Mouse (Mus musculus) liver, embryonic 14.5 days (tissue): ENCODE data around the gene Fgfr2. TPM values are rescaled to one million over a fixed set of nuclear protein-coding genes. Genes with fewer than 3 reads are reported as not detected.
A peak's percentile ranks its signal among the peaks of the same experiment; 100 is the strongest.
"Not testable (repeated sequence)": the region's sequence is repeated elsewhere in the genome, so short reads cannot be mapped to it uniquely, and the experiment has no call there.

ENCODE experiments used
- ATAC-seq: fragments of 200-750 bp; cut with Nextera tagmentation; 2 replicates; pipeline ENCODE4 v1.8.0; 2017; ENCODE audit warnings: moderate number of reproducible peaks, mild to moderate bottlenecking, moderate library complexity; ENCODE audit not compliant: insufficient read depth
- DNase-seq, 3 experiments: peaks; one replicate each; pipeline ENCODE4 v3.0.0-alpha.2; 2012 to 2013; ENCODE audit warnings: low read depth in 3 of 3, low spot score in 3 of 3
- H3K27ac ChIP-seq: fragments of 300-500 bp; sonication (generic); 2 replicates; pipeline ENCODE4 v1.5.1; 2014; ENCODE audit warnings: moderate library complexity, mild to moderate bottlenecking, control low read depth, inconsistent platforms
- H3K27me3 ChIP-seq: fragments of 300-500 bp; sonication (generic); 2 replicates; pipeline ENCODE4 v1.6.1; 2014; ENCODE audit warnings: mild to moderate bottlenecking, low read length, moderate library complexity; ENCODE audit not compliant: control insufficient read depth, insufficient read depth
- H3K36me3 ChIP-seq: fragments of 300-500 bp; sonication (generic); replicated peaks from 2 replicates; pipeline ENCODE4 v1.6.1; 2014; ENCODE audit warnings: low read depth; ENCODE audit not compliant: control insufficient read depth, insufficient read depth
- H3K4me1 ChIP-seq, 2 experiments: fragments of 200-500 bp in 1 of 2; fragments of 300-500 bp in 1 of 2; sonication (generic) in 1 of 2; replicated peaks; 2 replicates each; pipeline ENCODE4 v1.6.1; 2012 to 2014; ENCODE audit warnings: antibody characterized with exemption in 1 of 2, inconsistent platforms in 1 of 2, low read length in 1 of 2; ENCODE audit not compliant: control insufficient read depth in 2 of 2, insufficient read depth in 2 of 2
- H3K4me2 ChIP-seq: fragments of 300-500 bp; sonication (generic); 2 replicates; pipeline ENCODE4 v1.6.1; 2014; ENCODE audit warnings: low read depth, mild to moderate bottlenecking, control low read depth, moderate library complexity
- H3K4me3 ChIP-seq, 2 experiments: fragments of 200-500 bp in 1 of 2; fragments of 300-500 bp in 1 of 2; sonication (generic) in 1 of 2; 2 replicates each; pipeline ENCODE4 v1.5.1; 2012 to 2014; ENCODE audit warnings: low read depth in 2 of 2, low read length in 2 of 2, mild to moderate bottlenecking in 2 of 2, control low read depth in 1 of 2, inconsistent platforms in 1 of 2, moderate library complexity in 1 of 2; ENCODE audit not compliant: insufficient read depth in 1 of 2
- H3K9ac ChIP-seq: fragments of 300-500 bp; sonication (generic); replicated peaks from 2 replicates; pipeline ENCODE4 v1.6.1; 2014; ENCODE audit warnings: mild to moderate bottlenecking, control low read depth, moderate library complexity
- H3K9me3 ChIP-seq: fragments of 300-500 bp; sonication (generic); 2 replicates; pipeline ENCODE4 v1.6.1; 2016; ENCODE audit warnings: low read length, mixed read lengths; ENCODE audit not compliant: control insufficient read depth
- CTCF ChIP-seq: IDR thresholded peaks from 2 replicates; pipeline ENCODE4 v1.5.1; 2016; ENCODE audit warnings: antibody characterized with exemption, low read depth, control low read depth
- EP300 ChIP-seq: IDR thresholded peaks from 2 replicates; pipeline ENCODE4 v1.6.1; 2016; ENCODE audit warnings: antibody characterized with exemption, low read depth
- WGBS: fragments of 180-500 bp; shearing (Covaris S2); extraction: QIAGEN DNeasy Blood & Tissue Kit; methylation state at CpG from one replicate; pipeline ENCODE4 v1.1.7; 2014; ENCODE audit not compliant: insufficient replicate concordance; 5-methylcytosine and 5-hydroxymethylcytosine counted together
- polyA plus RNA-seq, 2 experiments: library from polyadenylated mRNA; depleted of rRNA in 1 of 2; stranded (reverse) in 1 of 2; unstranded in 1 of 2; fragments of >200 nt; fragmentation: Nextera tagmentation in 1 of 2; extraction: Ambion mirVana in 1 of 2; gene quantifications; 2 replicates each; pipeline versions ENCODE4 v1.2.1 to v1.2.3; 2012 to 2014

The Fgfr2 gene
- polyA plus RNA-seq, 2 experiments = 7.9 to 8.8 TPM

GRCm38 (mm10) chr7:131045258-131045835 is 2077.8 kb downstream of the Fgfr2 start:
- TF ChIP-seq CTCF = peak; percentile 41
- not testable (repeated sequence) for H3K4me3 ChIP-seq, H3K9ac ChIP-seq, H3K4me2 ChIP-seq, H3K9me3 ChIP-seq, H3K4me1 ChIP-seq, H3K27me3 ChIP-seq, DNase-seq, H3K36me3 ChIP-seq, ATAC-seq, H3K27ac ChIP-seq
- WGBS = 27% methylated on average over 3 of the region's 3 CpGs

- TF ChIP-seq EP300 = no peak
- TF ChIP-seq CTCF = 0 out of 2 replicates have a peak, but pooled peaks have one; percentile 17
- no peak overlapping the region for H3K27ac ChIP-seq
- 30% methylated on average over 1 of the region's 1 CpGs for WGBS
- no peak overlapping the region for H3K4me2 ChIP-seq
- H3K36me3 ChIP-seq = no peaks in the 10 kb centered on the region
- no peak overlapping the region for H3K4me3 ChIP-seq
- H3K4me1 ChIP-seq = no peaks in the 10 kb centered on the region
- DNase-seq (no peak), ATAC-seq (no peak)
- H3K9ac ChIP-seq = no peak overlapping the region
- H3K9me3 ChIP-seq = no peaks in the 10 kb centered on the region
- H3K27me3 ChIP-seq = no peaks in the 10 kb centered on the region
These were observed 2080.5 kb downstream of the Fgfr2 start for GRCm38 (mm10) chr7:131042657-131043056.

- H3K4me1 ChIP-seq, DNase-seq, H3K27ac ChIP-seq, H3K9me3 ChIP-seq, ATAC-seq, H3K4me2 ChIP-seq, H3K4me3 ChIP-seq, H3K36me3 ChIP-seq, H3K27me3 ChIP-seq, H3K9ac ChIP-seq: not testable (repeated sequence)
- WGBS = 43% methylated on average over 8 of the region's 8 CpGs
These were observed 2082.4 kb downstream of the Fgfr2 start for GRCm38 (mm10) chr7:131040760-131041159.

- DNase-seq = no peak
- ATAC-seq = no peak
- Histone ChIP-seq H3K9me3 (no peaks in the 10 kb centered on the region), H3K27ac (no peak overlapping the region), H3K27me3 (no peaks in the 10 kb centered on the region), H3K9ac (no peak overlapping the region), H3K4me2 (no peak overlapping the region), H3K4me3 (no peak overlapping the region), H3K4me1 (no peaks in the 10 kb centered on the region), H3K36me3 (no peaks in the 10 kb centered on the region)
- TF ChIP-seq EP300 (no peak), CTCF (no peak)
- WGBS = 53% methylated on average over 2 of the region's 2 CpGs
These were observed 2086.1 kb downstream of the Fgfr2 start for GRCm38 (mm10) chr7:131037083-131037482.

GRCm38 (mm10) chr7:131036396-131036795 is 2086.8 kb downstream of the Fgfr2 start:
- Histone ChIP-seq H3K9me3 (no peaks in the 10 kb centered on the region), H3K4me2 (no peak overlapping the region), H3K4me3 (no peak overlapping the region), H3K27ac (no peak overlapping the region), H3K36me3 (no peaks in the 10 kb centered on the region), H3K4me1 (no peaks in the 10 kb centered on the region), H3K9ac (no peak overlapping the region), H3K27me3 (no peaks in the 10 kb centered on the region)
- DNase-seq (no peak), ATAC-seq (no peak)
- 54% methylated on average over 3 of the region's 3 CpGs for WGBS
- TF ChIP-seq EP300 = no peak
- no peak for TF ChIP-seq CTCF
